Mouse (Mus musculus): ENCODE results near the gene Slc36a1. TPM values are rescaled to one million over a fixed set of nuclear protein-coding genes. Genes with fewer than 3 reads are reported as not detected.

The Slc36a1 gene
- total and polyA plus RNA-seq, 3 experiments = 0.51 to 5.0 (median 2.5) TPM

DNA sequence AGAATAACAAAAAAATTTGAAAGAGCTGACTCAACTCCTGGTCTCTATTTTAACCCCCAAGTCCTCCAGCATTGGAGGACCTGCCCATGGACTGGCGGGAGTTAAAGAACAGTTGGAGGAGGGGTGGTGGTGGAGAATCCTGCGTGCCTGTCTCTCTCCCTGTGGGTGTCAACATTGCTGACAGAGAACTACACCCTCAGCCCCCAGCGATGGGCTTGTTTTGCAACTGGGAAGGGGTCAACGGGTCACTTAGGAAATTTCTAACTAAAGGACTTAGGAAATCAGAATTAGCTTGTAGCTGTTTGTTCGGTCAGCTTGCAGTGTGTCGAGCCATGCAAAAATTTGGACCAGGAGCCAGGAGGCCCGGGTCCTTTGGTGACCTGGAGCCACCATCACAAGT is 21.0 kb upstream of the Slc36a1 start:
- Histone ChIP-seq H3K4me1 (ENCODE audit: control insufficient read depth in 1 of 2, insufficient read depth in 2 of 2) (no peaks in the 10 kb centered on the region), H3K4me2 (ENCODE audit: insufficient read depth, low read depth, poor library complexity, severe bottlenecking) (no peak overlapping the region), H3K9me3 (replicated peaks; ENCODE audit: low read length) (no peaks in the 10 kb centered on the region), H3K27ac (ENCODE audit: insufficient read depth, low read depth) (no peak overlapping the region), H3K79me2 (replicated peaks; ENCODE audit: control insufficient read depth, extremely low read depth, insufficient read depth, poor library complexity, severe bottlenecking) (no peaks in the 10 kb centered on the region), H3K4me3 (replicated peaks in 1 of 3; ENCODE audit: low read depth in 2 of 3, low read length in 2 of 3, poor library complexity in 1 of 3) (no peak overlapping the region), H3K36me3 (replicated peaks in 1 of 2; ENCODE audit: control insufficient read depth in 1 of 2, insufficient read depth in 1 of 2, low read length in 1 of 2) (no peaks in the 10 kb centered on the region), H3K9ac (ENCODE audit: insufficient read depth, low read depth) (no peak overlapping the region), H3K27me3 (replicated peaks) (peaks cover 84% of the 10 kb centered on the region)
- no peak for TF ChIP-seq ELF1 (IDR thresholded peaks at IDR 0.05; ENCODE audit: low read depth, low read length)
- no peak for TF ChIP-seq PAX5 (IDR thresholded peaks at IDR 0.05; ENCODE audit: low read length)
- TF ChIP-seq BHLHE40 (IDR thresholded peaks at IDR 0.05; ENCODE audit: low read depth, low read length) = no peak
- TF ChIP-seq EP300 (IDR thresholded peaks at IDR 0.05; ENCODE audit: low read length) = no peak
- no peak for TF ChIP-seq MAZ (IDR thresholded peaks at IDR 0.05; ENCODE audit: low read depth, low read length)
- no peak for TF ChIP-seq USF2 (conservative IDR thresholded peaks at IDR 0.05; ENCODE audit: low read depth, low read length)
- no peak for TF ChIP-seq ZMIZ1 (IDR thresholded peaks at IDR 0.05; ENCODE audit: low read depth, low read length)
- no peak for DNase-seq (ENCODE audit: extremely low read depth)
- in situ Hi-C loops (cut with MboI; ENCODE audit: low pct_ligation_motif_present, low pct_unique_long_range_greater_than_20kb, low sequenced_read_pairs) = no loop called here
- dilution Hi-C loops (cut with MboI; ENCODE audit: extremely low pct_ligation_motif_present, extremely low pct_unique_long_range_greater_than_20kb, low sequenced_read_pairs) = no loop called here

GRCm38 (mm10) chr11:55184246-55184645 is 19.9 kb upstream of the Slc36a1 start:
- TF ChIP-seq MAFK (IDR thresholded peaks at IDR 0.05; ENCODE audit: insufficient replicate concordance, low read length) = no peak
- no peak for TF ChIP-seq HCFC1 (IDR thresholded peaks at IDR 0.05; ENCODE audit: low read depth, low read length)
- no peak for TF ChIP-seq SMC3 (IDR thresholded peaks at IDR 0.05; ENCODE audit: low read depth, low read length)
- no peak for TF ChIP-seq GABPA (IDR thresholded peaks at IDR 0.05; ENCODE audit: insufficient replicate concordance, low read depth, low read length)
- TF ChIP-seq EP300 (IDR thresholded peaks at IDR 0.05; ENCODE audit: low read length) = no peak
- TF ChIP-seq ZNF384 (IDR thresholded peaks at IDR 0.05; ENCODE audit: low read depth, low read length) = no peak
- TF ChIP-seq SIN3A (IDR thresholded peaks at IDR 0.05; ENCODE audit: low read length) = no peak
- TF ChIP-seq IRF4 (IDR thresholded peaks at IDR 0.05; ENCODE audit: low read depth, low read length) = no peak
- TF ChIP-seq USF2 (conservative IDR thresholded peaks at IDR 0.05; ENCODE audit: low read depth, low read length) = no peak
- TF ChIP-seq KAT2A (IDR thresholded peaks at IDR 0.05; ENCODE audit: insufficient replicate concordance, low read length) = no peak
- TF ChIP-seq TBP (conservative IDR thresholded peaks at IDR 0.05; ENCODE audit: low read depth, low read length) = no peak
- no peak for TF ChIP-seq E2F4 (IDR thresholded peaks at IDR 0.05; ENCODE audit: insufficient replicate concordance, low read depth, low read length)
- TF ChIP-seq RCOR1 (conservative IDR thresholded peaks at IDR 0.05; ENCODE audit: low read depth, low read length) = no peak
- no peak for TF ChIP-seq CTCF (conservative IDR thresholded peaks at IDR 0.05 in 1 of 2, IDR thresholded peaks at IDR 0.05 in 1 of 2; ENCODE audit: low read depth in 2 of 2, low read length in 2 of 2)
- TF ChIP-seq PAX5 (IDR thresholded peaks at IDR 0.05; ENCODE audit: low read length) = no peak
- TF ChIP-seq MEF2A (IDR thresholded peaks at IDR 0.05; ENCODE audit: borderline replicate concordance, low read depth, low read length) = no peak
- TF ChIP-seq NRF1 (IDR thresholded peaks at IDR 0.05; ENCODE audit: low read depth, low read length) = no peak
- no peak for TF ChIP-seq CHD1 (IDR thresholded peaks at IDR 0.05; ENCODE audit: low read depth, low read length)
- no peak for TF ChIP-seq MYC (IDR thresholded peaks at IDR 0.05; ENCODE audit: low read depth, low read length)
- no peak for TF ChIP-seq JUND (conservative IDR thresholded peaks at IDR 0.05; ENCODE audit: low read depth, low read length)
- Histone ChIP-seq H3K36me3 (replicated peaks in 1 of 2; ENCODE audit: control insufficient read depth in 1 of 2, insufficient read depth in 1 of 2, low read length in 1 of 2) (no peaks in the 10 kb centered on the region), H3K4me2 (ENCODE audit: insufficient read depth, low read depth, poor library complexity, severe bottlenecking) (no peak overlapping the region), H3K27ac (ENCODE audit: insufficient read depth, low read depth) (no peak overlapping the region), H3K27me3 (replicated peaks) (peaks cover 77% of the 10 kb centered on the region), H3K9me3 (replicated peaks; ENCODE audit: low read length) (no peaks in the 10 kb centered on the region), H3K9ac (ENCODE audit: insufficient read depth, low read depth) (no peak overlapping the region), H3K4me1 (ENCODE audit: control insufficient read depth in 1 of 2, insufficient read depth in 2 of 2) (no peaks in the 10 kb centered on the region), H3K79me2 (replicated peaks; ENCODE audit: control insufficient read depth, extremely low read depth, insufficient read depth, poor library complexity, severe bottlenecking) (no peaks in the 10 kb centered on the region), H3K4me3 (replicated peaks in 1 of 3; ENCODE audit: low read depth in 2 of 3, low read length in 2 of 3, poor library complexity in 1 of 3) (no peak overlapping the region)
- in situ Hi-C loops (cut with MboI; ENCODE audit: low pct_ligation_motif_present, low pct_unique_long_range_greater_than_20kb, low sequenced_read_pairs) = no loop called here
- DNase-seq (ENCODE audit: extremely low read depth) = no peak
- dilution Hi-C loops (cut with MboI; ENCODE audit: extremely low pct_ligation_motif_present, extremely low pct_unique_long_range_greater_than_20kb, low sequenced_read_pairs) = no loop called here
